Mouse (Mus musculus): ENCODE measurements around the gene Cx3cl1. TPM values are rescaled to one million over a fixed set of nuclear protein-coding genes. Genes with fewer than 3 reads are reported as not detected.

The Cx3cl1 gene
- polyA plus RNA-seq, 1 experiment from 2014 or later = 21.8 TPM

- Histone ChIP-seq H3K9me3 (ENCODE audit: control insufficient read depth, low read length) (no peaks in the 10 kb centered on the region), H3K4me3 (replicated peaks; ENCODE audit: low read depth, low read length) (no peak overlapping the region), H3K9ac (replicated peaks; ENCODE audit: low read length) (no peak overlapping the region), H3K4me1 (ENCODE audit: control insufficient read depth, insufficient read depth, low read length) (no peaks in the 10 kb centered on the region), H3K27me3 (ENCODE audit: control insufficient read depth, insufficient read depth, low read length) (no peaks in the 10 kb centered on the region), H3K36me3 (ENCODE audit: control insufficient read depth, insufficient read depth, low read length) (no peaks in the 10 kb centered on the region), H3K4me2 (ENCODE audit: low read length) (no peak overlapping the region), H3K27ac (replicated peaks; ENCODE audit: low read depth, low read length) (no peak overlapping the region)
- WGBS = 90% methylated on average over 4 of the region's 4 CpGs
- DNase-seq (no peak), ATAC-seq (ENCODE audit: low FRiP score, low TSS enrichment) (no peak)
These were observed 30.1 kb upstream of the Cx3cl1 start for GRCm38 (mm10) chr8:94741726-94742125.

- Histone ChIP-seq H3K36me3 (ENCODE audit: control insufficient read depth, insufficient read depth, low read length) (no peaks in the 10 kb centered on the region), H3K27me3 (ENCODE audit: control insufficient read depth, insufficient read depth, low read length) (no peaks in the 10 kb centered on the region), H3K9ac (replicated peaks; ENCODE audit: low read length) (no peak overlapping the region), H3K4me1 (ENCODE audit: control insufficient read depth, insufficient read depth, low read length) (no peaks in the 10 kb centered on the region), H3K4me3 (replicated peaks; ENCODE audit: low read depth, low read length) (no peak overlapping the region), H3K4me2 (ENCODE audit: low read length) (no peak overlapping the region), H3K9me3 (ENCODE audit: control insufficient read depth, low read length) (no peaks in the 10 kb centered on the region), H3K27ac (replicated peaks; ENCODE audit: low read depth, low read length) (no peak overlapping the region)
- 89% methylated on average over 5 of the region's 5 CpGs for WGBS
- ATAC-seq (ENCODE audit: low FRiP score, low TSS enrichment) (no peak), DNase-seq (no peak)
These were observed 27.3 kb upstream of the Cx3cl1 start for GRCm38 (mm10) chr8:94744484-94744883.

- WGBS = 84% methylated on average over 9 of the region's 9 CpGs
These were observed 26.8 kb upstream of the Cx3cl1 start for GRCm38 (mm10) chr8:94744972-94745371.

GRCm38 (mm10) chr8:94745476-94746184 is 26.2 kb upstream of the Cx3cl1 start, which contains the start of gene Ccl22:
TSS of gene Ccl22 (plus strand) at chr8:94745590.
- no peak within 1 kb of the TSS for H3K27ac ChIP-seq (replicated peaks; ENCODE audit: low read depth, low read length)
- DNase-seq (no peak), ATAC-seq (ENCODE audit: low FRiP score, low TSS enrichment) (no peak)
- no peak within 1 kb of the TSS for H3K9ac ChIP-seq (replicated peaks; ENCODE audit: low read length)
- no peaks in the 10 kb centered on the region for H3K9me3 ChIP-seq (ENCODE audit: control insufficient read depth, low read length)
- H3K27me3 ChIP-seq (ENCODE audit: control insufficient read depth, insufficient read depth, low read length) = no peaks in the 10 kb centered on the region
- no peaks in the 10 kb centered on the region for H3K36me3 ChIP-seq (ENCODE audit: control insufficient read depth, insufficient read depth, low read length)
- H3K4me2 ChIP-seq (ENCODE audit: low read length) = no peak within 1 kb of the TSS
- H3K4me3 ChIP-seq (replicated peaks; ENCODE audit: low read depth, low read length) = no peak within 1 kb of the TSS
- WGBS = 92% methylated on average over 7 of the region's 7 CpGs
- no peaks in the 10 kb centered on the region for H3K4me1 ChIP-seq (ENCODE audit: control insufficient read depth, insufficient read depth, low read length)

More at GRCm38 (mm10) chr8:94744972-94745371, 26.8 kb upstream of the Cx3cl1 start:
- H3K27ac ChIP-seq (replicated peaks; ENCODE audit: low read depth, low read length) = no peak overlapping the region
- no peak overlapping the region for H3K4me2 ChIP-seq (ENCODE audit: low read length)
- no peaks in the 10 kb centered on the region for H3K4me1 ChIP-seq (ENCODE audit: control insufficient read depth, insufficient read depth, low read length)
- no peaks in the 10 kb centered on the region for H3K27me3 ChIP-seq (ENCODE audit: control insufficient read depth, insufficient read depth, low read length)
- H3K36me3 ChIP-seq (ENCODE audit: control insufficient read depth, insufficient read depth, low read length) = no peaks in the 10 kb centered on the region
- ATAC-seq (ENCODE audit: low FRiP score, low TSS enrichment) (no peak), DNase-seq (no peak)
- H3K9me3 ChIP-seq (ENCODE audit: control insufficient read depth, low read length) = no peaks in the 10 kb centered on the region
- no peak overlapping the region for H3K4me3 ChIP-seq (replicated peaks; ENCODE audit: low read depth, low read length)
- no peak overlapping the region for H3K9ac ChIP-seq (replicated peaks; ENCODE audit: low read length)

- 87% methylated on average over 8 of the region's 8 CpGs for WGBS
- no peaks in the 10 kb centered on the region for H3K36me3 ChIP-seq (ENCODE audit: control insufficient read depth, insufficient read depth, low read length)
- DNase-seq = no peak
These were observed 25.0 kb upstream of the Cx3cl1 start for GRCm38 (mm10) chr8:94746832-94747231.

GRCm38 (mm10) chr8:94748363-94748762 is 23.4 kb upstream of the Cx3cl1 start:
- Histone ChIP-seq H3K4me3 (replicated peaks; ENCODE audit: low read depth, low read length) (no peak overlapping the region), H3K36me3 (ENCODE audit: control insufficient read depth, insufficient read depth, low read length) (no peaks in the 10 kb centered on the region), H3K4me2 (ENCODE audit: low read length) (no peak overlapping the region), H3K9me3 (ENCODE audit: control insufficient read depth, low read length) (no peaks in the 10 kb centered on the region), H3K27ac (replicated peaks; ENCODE audit: low read depth, low read length) (no peak overlapping the region), H3K4me1 (ENCODE audit: control insufficient read depth, insufficient read depth, low read length) (no peaks in the 10 kb centered on the region), H3K9ac (replicated peaks; ENCODE audit: low read length) (no peak overlapping the region), H3K27me3 (ENCODE audit: control insufficient read depth, insufficient read depth, low read length) (no peaks in the 10 kb centered on the region)
- no peak for DNase-seq
- ATAC-seq (ENCODE audit: low FRiP score, low TSS enrichment) = no peak
- 66% methylated on average over 4 of the region's 4 CpGs for WGBS

More at GRCm38 (mm10) chr8:94746832-94747231, 25.0 kb upstream of the Cx3cl1 start:
- no peak overlapping the region for H3K4me3 ChIP-seq (replicated peaks; ENCODE audit: low read depth, low read length)
- H3K27me3 ChIP-seq (ENCODE audit: control insufficient read depth, insufficient read depth, low read length) = no peaks in the 10 kb centered on the region
- H3K4me2 ChIP-seq (ENCODE audit: low read length) = no peak overlapping the region
- no peak overlapping the region for H3K27ac ChIP-seq (replicated peaks; ENCODE audit: low read depth, low read length)
- no peaks in the 10 kb centered on the region for H3K4me1 ChIP-seq (ENCODE audit: control insufficient read depth, insufficient read depth, low read length)
- no peak overlapping the region for H3K9ac ChIP-seq (replicated peaks; ENCODE audit: low read length)
- no peaks in the 10 kb centered on the region for H3K9me3 ChIP-seq (ENCODE audit: control insufficient read depth, low read length)
- ATAC-seq (ENCODE audit: low FRiP score, low TSS enrichment) = no peak

GRCm38 (mm10) chr8:94749942-94750341 is 21.9 kb upstream of the Cx3cl1 start:
- H3K4me3 ChIP-seq (replicated peaks; ENCODE audit: low read depth, low read length) = no peak overlapping the region
- H3K36me3 ChIP-seq (ENCODE audit: control insufficient read depth, insufficient read depth, low read length) = no peaks in the 10 kb centered on the region
- H3K27ac ChIP-seq (replicated peaks; ENCODE audit: low read depth, low read length) = no peak overlapping the region
- no peak for ATAC-seq (ENCODE audit: low FRiP score, low TSS enrichment)
- no peak for DNase-seq
- H3K9me3 ChIP-seq (ENCODE audit: control insufficient read depth, low read length) = no peaks in the 10 kb centered on the region
- WGBS = 82% methylated on average over 3 of the region's 3 CpGs
- H3K9ac ChIP-seq (replicated peaks; ENCODE audit: low read length) = no peak overlapping the region
- no peak overlapping the region for H3K4me2 ChIP-seq (ENCODE audit: low read length)
- no peaks in the 10 kb centered on the region for H3K27me3 ChIP-seq (ENCODE audit: control insufficient read depth, insufficient read depth, low read length)
- H3K4me1 ChIP-seq (ENCODE audit: control insufficient read depth, insufficient read depth, low read length) = no peaks in the 10 kb centered on the region

- no peaks in the 10 kb centered on the region for H3K4me1 ChIP-seq (ENCODE audit: control insufficient read depth, insufficient read depth, low read length)
- H3K27me3 ChIP-seq (ENCODE audit: control insufficient read depth, insufficient read depth, low read length) = no peaks in the 10 kb centered on the region
- H3K4me2 ChIP-seq (ENCODE audit: low read length) = no peak overlapping the region
- DNase-seq (no peak), ATAC-seq (ENCODE audit: low FRiP score, low TSS enrichment) (no peak)
- H3K36me3 ChIP-seq (ENCODE audit: control insufficient read depth, insufficient read depth, low read length) = no peaks in the 10 kb centered on the region
- no peak overlapping the region for H3K4me3 ChIP-seq (replicated peaks; ENCODE audit: low read depth, low read length)
- H3K27ac ChIP-seq (replicated peaks; ENCODE audit: low read depth, low read length) = no peak overlapping the region
- no peak overlapping the region for H3K9ac ChIP-seq (replicated peaks; ENCODE audit: low read length)
- no peaks in the 10 kb centered on the region for H3K9me3 ChIP-seq (ENCODE audit: control insufficient read depth, low read length)
- WGBS = 80% methylated on average over 10 of the region's 10 CpGs
These were observed 20.6 kb upstream of the Cx3cl1 start for GRCm38 (mm10) chr8:94751023-94751849.
